Mouse (Mus musculus): Measurements from ENCODE around the gene Mtx1. TPM values are rescaled to one million over a fixed set of nuclear protein-coding genes. Genes with fewer than 3 reads are reported as not detected.
"Not testable (repeated sequence)": the region's sequence is repeated elsewhere in the genome, so short reads cannot be mapped to it uniquely, and the experiment has no call there.

Gene Mtx1
- polyA plus RNA-seq, 1 experiment from 2014 or later: 211 TPM

- 3% methylated on average over 41 of the region's 41 CpGs for WGBS
- peak; percentile 83 for ATAC-seq (ENCODE audit: insufficient number of reproducible peaks, insufficient read depth, low FRiP score, low TSS enrichment)
- Histone ChIP-seq H3K4me3 (peak overlapping the region; percentile 46), H3K4me1 (peaks cover 29% of the 10 kb centered on the region), H3K27ac (peak overlapping the region; percentile 80), H3K27me3 (peaks cover 19% of the 10 kb centered on the region; the same call in 1 of the 2 replicates), H3K9ac (peak overlapping the region; percentile 72), H3K36me3 (peaks cover 9% of the 10 kb centered on the region), H3K9me3 (no peaks in the 10 kb centered on the region), H3K4me2 (replicated peaks) (peak overlapping the region; percentile 95)
Observed at GRCm38 (mm10) chr3:89227307-89228179, 655 bp upstream of the Mtx1 start.

GRCm38 (mm10) chr3:89226361-89226760 lies 527 bp downstream of the Mtx1 start:
- peak overlapping the region; percentile 51; the same call in 1 of the 2 replicates for H3K27ac ChIP-seq
- H3K36me3 ChIP-seq: peaks cover 10% of the 10 kb centered on the region
- H3K27me3 ChIP-seq: peaks cover 16% of the 10 kb centered on the region; the same call in 1 of the 2 replicates
- peak overlapping the region; percentile 95 for H3K4me2 ChIP-seq (replicated peaks)
- 20% methylated on average over 11 of the region's 11 CpGs for WGBS
- peak overlapping the region; percentile 72 for H3K9ac ChIP-seq
- peak overlapping the region; percentile 46 for H3K4me3 ChIP-seq
- H3K4me1 ChIP-seq: peaks cover 29% of the 10 kb centered on the region
- ATAC-seq (ENCODE audit: insufficient number of reproducible peaks, insufficient read depth, low FRiP score, low TSS enrichment): no peak
- H3K9me3 ChIP-seq: no peaks in the 10 kb centered on the region

GRCm38 (mm10) chr3:89225918-89226317 lies 970 bp downstream of the Mtx1 start:
- H3K27ac ChIP-seq: peak overlapping the region; percentile 51
- no peak for ATAC-seq (ENCODE audit: insufficient number of reproducible peaks, insufficient read depth, low FRiP score, low TSS enrichment)
- H3K36me3 ChIP-seq: peaks cover 10% of the 10 kb centered on the region
- WGBS: 34% methylated on average over 4 of the region's 4 CpGs
- peak overlapping the region; percentile 72 for H3K9ac ChIP-seq
- H3K4me2 ChIP-seq (replicated peaks): peak overlapping the region; percentile 95
- no peaks in the 10 kb centered on the region for H3K9me3 ChIP-seq
- H3K4me1 ChIP-seq: peaks cover 29% of the 10 kb centered on the region
- peak overlapping the region; percentile 46 for H3K4me3 ChIP-seq
- H3K27me3 ChIP-seq: peaks cover 12% of the 10 kb centered on the region; the same call in 1 of the 2 replicates

GRCm38 (mm10) chr3:89225321-89225815 lies 1.5 kb downstream of the Mtx1 start:
- Histone ChIP-seq H3K9ac (peak overlapping the region; percentile 72), H3K36me3 (peaks cover 10% of the 10 kb centered on the region), H3K4me3 (peak overlapping the region; percentile 46; the same call in 1 of the 2 replicates), H3K27me3 (peaks cover 7% of the 10 kb centered on the region; the same call in 1 of the 2 replicates), H3K4me2 (replicated peaks) (peak overlapping the region; percentile 95), H3K9me3 (no peaks in the 10 kb centered on the region), H3K27ac (peak overlapping the region; percentile 51), H3K4me1 (peaks cover 29% of the 10 kb centered on the region)
- WGBS: 52% methylated on average over 12 of the region's 12 CpGs
- ATAC-seq (ENCODE audit: insufficient number of reproducible peaks, insufficient read depth, low FRiP score, low TSS enrichment): no peak

GRCm38 (mm10) chr3:89224796-89225195 lies 2.1 kb downstream of the Mtx1 start:
- H3K4me1 ChIP-seq: peaks cover 29% of the 10 kb centered on the region
- no peak overlapping the region for H3K9ac ChIP-seq
- 0 out of 2 replicates have a peak overlapping the region, but pooled peaks have one; percentile 51 for H3K27ac ChIP-seq
- no peak for ATAC-seq (ENCODE audit: insufficient number of reproducible peaks, insufficient read depth, low FRiP score, low TSS enrichment)
- 72% methylated on average over 11 of the region's 11 CpGs for WGBS
- H3K36me3 ChIP-seq: peaks cover 10% of the 10 kb centered on the region
- H3K27me3 ChIP-seq: peaks cover under 1% of the 10 kb centered on the region; the same call in 1 of the 2 replicates
- peak overlapping the region; percentile 46; the same call in 1 of the 2 replicates for H3K4me3 ChIP-seq
- H3K4me2 ChIP-seq (replicated peaks): peak overlapping the region; percentile 95
- H3K9me3 ChIP-seq: no peaks in the 10 kb centered on the region

GRCm38 (mm10) chr3:89221167-89221566 lies 5.7 kb downstream of the Mtx1 start:
- WGBS: 26% methylated on average over 5 of the region's 5 CpGs
- Histone ChIP-seq H3K4me2 (replicated peaks) (no peak overlapping the region), H3K36me3 (peaks cover 14% of the 10 kb centered on the region), H3K4me3 (no peak overlapping the region), H3K9ac (no peak overlapping the region), H3K4me1 (peaks cover 9% of the 10 kb centered on the region), H3K9me3 (no peaks in the 10 kb centered on the region), H3K27ac (no peak overlapping the region), H3K27me3 (no peaks in the 10 kb centered on the region)
- no peak for ATAC-seq (ENCODE audit: insufficient number of reproducible peaks, insufficient read depth, low FRiP score, low TSS enrichment)

GRCm38 (mm10) chr3:89219546-89219945 lies 7.3 kb downstream of the Mtx1 start:
- peaks cover 14% of the 10 kb centered on the region for H3K36me3 ChIP-seq
- H3K4me2 ChIP-seq (replicated peaks): no peak overlapping the region
- no peak overlapping the region for H3K9ac ChIP-seq
- H3K27ac ChIP-seq: no peak overlapping the region
- peaks cover 11% of the 10 kb centered on the region for H3K4me1 ChIP-seq
- no peak overlapping the region for H3K4me3 ChIP-seq
- no peaks in the 10 kb centered on the region for H3K9me3 ChIP-seq
- WGBS: 40% methylated on average over 8 of the region's 8 CpGs
- ATAC-seq (ENCODE audit: insufficient number of reproducible peaks, insufficient read depth, low FRiP score, low TSS enrichment): no peak
- no peaks in the 10 kb centered on the region for H3K27me3 ChIP-seq

- H3K4me3 ChIP-seq: no peak overlapping the region
- peaks cover 11% of the 10 kb centered on the region for H3K4me1 ChIP-seq
- WGBS: 94% methylated on average over 1 of the region's 1 CpGs
- no peaks in the 10 kb centered on the region for H3K27me3 ChIP-seq
- H3K9me3 ChIP-seq: no peaks in the 10 kb centered on the region
- H3K27ac ChIP-seq: no peak overlapping the region
- H3K9ac ChIP-seq: no peak overlapping the region
- H3K36me3 ChIP-seq: peaks cover 12% of the 10 kb centered on the region
- H3K4me2 ChIP-seq (replicated peaks): no peak overlapping the region
- no peak for ATAC-seq (ENCODE audit: insufficient number of reproducible peaks, insufficient read depth, low FRiP score, low TSS enrichment)
Observed at GRCm38 (mm10) chr3:89218271-89218670, 8.6 kb downstream of the Mtx1 start.

- H3K9ac ChIP-seq; H3K27me3 ChIP-seq; H3K4me3 ChIP-seq; H3K36me3 ChIP-seq; H3K9me3 ChIP-seq; ATAC-seq (ENCODE audit: insufficient number of reproducible peaks, insufficient read depth, low FRiP score, low TSS enrichment); H3K27ac ChIP-seq: not testable (repeated sequence)
- WGBS: 75% methylated on average over 7 of the region's 7 CpGs
- H3K4me1 ChIP-seq: peaks cover 19% of the 10 kb centered on the region
- H3K4me2 ChIP-seq (replicated peaks): peak overlapping the region; percentile 70
Observed at GRCm38 (mm10) chr3:89216407-89216806, 10.5 kb downstream of the Mtx1 start.

- H3K4me3 ChIP-seq: peak overlapping the region; percentile 82
- ATAC-seq (ENCODE audit: insufficient number of reproducible peaks, insufficient read depth, low FRiP score, low TSS enrichment): 0 out of 2 replicates have a peak, but pooled peaks have one; percentile 31
Observed at GRCm38 (mm10) chr3:89215853-89216252, 11.0 kb downstream of the Mtx1 start.

GRCm38 (mm10) chr3:89214681-89215411 lies 12.0 kb downstream of the Mtx1 start, which contains the start of gene Thbs3:
TSS of gene Thbs3 (plus strand) at chr3:89215180.
- ATAC-seq (ENCODE audit: insufficient number of reproducible peaks, insufficient read depth, low FRiP score, low TSS enrichment): no peak
- Histone ChIP-seq H3K27me3 (no peaks in the 10 kb centered on the region), H3K4me1 (peaks cover 19% of the 10 kb centered on the region), H3K4me2 (replicated peaks) (peak within 1 kb of the TSS; percentile 70), H3K4me3 (peak within 1 kb of the TSS; percentile 82), H3K9ac (peak within 1 kb of the TSS; percentile 69), H3K36me3 (peaks cover 12% of the 10 kb centered on the region), H3K27ac (peak within 1 kb of the TSS; percentile 97), H3K9me3 (no peaks in the 10 kb centered on the region)
- under 1% methylated on average over 19 of the region's 19 CpGs for WGBS

More at GRCm38 (mm10) chr3:89215853-89216252, 11.0 kb downstream of the Mtx1 start:
- 0% methylated on average over 6 of the region's 6 CpGs for WGBS
- peak overlapping the region; percentile 43; the same call in 1 of the 2 replicates for H3K9ac ChIP-seq
- 0 out of 2 replicates have a peak, but pooled peaks cover 3% of the 10 kb centered on the region for H3K36me3 ChIP-seq
- H3K27ac ChIP-seq: peak overlapping the region; percentile 97; the same call in 1 of the 2 replicates
- no peaks in the 10 kb centered on the region for H3K27me3 ChIP-seq
- peak overlapping the region; percentile 70 for H3K4me2 ChIP-seq (replicated peaks)
- H3K4me1 ChIP-seq: peaks cover 19% of the 10 kb centered on the region
- H3K9me3 ChIP-seq: no peaks in the 10 kb centered on the region

Data from embryonic facial prominence, embryonic 12.5 days (tissue).